Mouse (Mus musculus): ENCODE measurements around the gene Tldc1. TPM values are rescaled to one million over a fixed set of nuclear protein-coding genes. Genes with fewer than 3 reads are reported as not detected.

Gene Tldc1
- polyA plus RNA-seq, 1 experiment from 2014 or later: 14.9 TPM

DNA sequence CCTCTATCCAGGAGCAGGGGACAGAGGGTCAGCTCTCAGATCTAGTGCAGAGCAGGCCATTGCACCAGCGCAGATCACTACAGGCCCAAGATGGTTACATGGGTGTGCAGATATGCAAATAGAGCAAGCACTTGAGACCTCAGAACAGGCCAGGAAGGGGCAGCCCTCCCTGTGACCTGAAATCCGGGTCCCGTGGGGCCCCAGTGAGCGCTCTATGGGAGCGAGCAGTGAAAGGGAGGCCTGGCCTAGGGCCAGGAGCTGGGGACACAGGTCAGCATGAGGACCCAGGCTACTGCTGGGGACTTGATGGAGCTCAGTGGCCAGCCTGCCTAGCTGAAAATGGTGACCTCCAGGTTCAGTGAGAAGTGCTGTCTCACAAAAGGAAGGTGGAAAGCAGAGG is 21.7 kb downstream of the Tldc1 start:
- no peaks in the 10 kb centered on the region for H3K27me3 ChIP-seq
- no peak overlapping the region for H3K4me3 ChIP-seq
- peaks cover 7% of the 10 kb centered on the region for H3K36me3 ChIP-seq
- no peak overlapping the region for H3K4me2 ChIP-seq (replicated peaks)
- peaks cover 10% of the 10 kb centered on the region for H3K4me1 ChIP-seq
- WGBS: 55% methylated on average over 5 of the region's 5 CpGs
- no peak overlapping the region for H3K27ac ChIP-seq (replicated peaks)
- no peak for ATAC-seq (replicated peaks)
- no peak overlapping the region for H3K9ac ChIP-seq (replicated peaks)
- no peaks in the 10 kb centered on the region for H3K9me3 ChIP-seq

DNA sequence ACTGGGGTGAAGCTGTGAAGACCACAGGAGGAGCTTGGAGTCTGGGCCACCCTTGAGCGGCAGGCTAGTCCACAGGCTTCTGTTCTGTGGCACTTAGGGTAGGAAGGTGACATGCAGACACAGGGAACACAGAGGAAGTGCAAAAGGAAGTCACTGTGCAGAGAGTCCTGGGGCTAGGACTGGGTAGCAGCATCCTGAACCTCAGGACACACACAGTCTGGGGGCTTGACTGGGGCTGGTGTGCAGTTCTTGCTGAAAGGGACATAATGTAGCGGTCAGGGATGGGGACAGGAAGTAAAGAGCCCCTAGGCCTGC is 22.1 kb downstream of the Tldc1 start:
- Histone ChIP-seq H3K4me3 (no peak overlapping the region), H3K9me3 (no peaks in the 10 kb centered on the region), H3K36me3 (peaks cover 3% of the 10 kb centered on the region), H3K4me1 (peaks cover 10% of the 10 kb centered on the region), H3K9ac (replicated peaks) (no peak overlapping the region), H3K27ac (replicated peaks) (no peak overlapping the region), H3K4me2 (replicated peaks) (0 out of 2 replicates have a peak overlapping the region, but pooled peaks have one; percentile 33), H3K27me3 (no peaks in the 10 kb centered on the region)
- ATAC-seq (replicated peaks): no peak
- WGBS: 67% methylated on average over 2 of the region's 2 CpGs

DNA sequence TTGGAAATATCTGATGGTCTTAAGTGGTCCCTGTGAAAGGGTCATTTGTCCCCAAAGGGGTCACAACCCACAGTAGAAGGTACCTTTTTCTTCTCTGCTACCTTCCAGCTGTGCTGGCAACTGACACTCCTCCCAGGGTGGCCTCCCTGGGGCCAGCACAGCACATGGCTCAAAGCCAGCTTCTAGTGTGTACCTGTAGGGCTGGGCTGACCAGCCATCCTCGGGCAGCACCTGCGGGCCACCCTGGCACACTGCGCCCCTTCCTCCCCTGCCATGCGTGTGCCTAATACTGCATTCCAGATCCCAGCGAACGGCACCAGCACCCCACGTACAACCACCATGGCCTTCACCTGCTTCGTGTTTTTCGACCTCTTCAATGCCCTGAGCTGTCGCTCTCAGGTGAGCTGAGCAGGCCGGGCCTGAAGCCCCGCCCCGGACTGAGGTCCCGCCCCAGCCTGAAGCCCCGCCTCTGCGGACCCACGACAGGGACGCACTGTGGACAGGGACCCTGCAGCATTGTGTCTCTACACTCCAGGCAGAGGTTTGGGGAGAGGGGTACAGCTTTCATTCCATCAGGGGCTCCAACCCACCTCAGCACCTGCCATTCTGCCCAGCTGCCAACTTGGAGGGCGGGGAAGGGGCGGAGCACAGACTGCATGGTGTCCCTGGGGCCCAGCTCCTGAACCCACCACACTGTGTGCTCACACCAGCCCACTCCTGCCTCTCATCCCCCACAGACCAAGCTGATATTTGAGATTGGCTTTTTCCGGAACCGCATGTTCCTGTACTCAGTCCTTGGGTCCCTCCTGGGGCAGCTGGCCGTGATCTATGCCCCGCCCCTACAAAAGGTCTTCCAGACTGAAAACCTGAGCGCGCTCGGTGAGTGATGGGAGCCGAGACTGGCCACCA is 22.7 kb downstream of the Tldc1 start:
- WGBS: 13% methylated on average over 28 of the region's 28 CpGs
- peak overlapping the region; percentile 16; the same call in 1 of the 2 replicates for H3K4me3 ChIP-seq
- peak; percentile 53; the same call in 1 of the 2 replicates for ATAC-seq (replicated peaks)

DNA sequence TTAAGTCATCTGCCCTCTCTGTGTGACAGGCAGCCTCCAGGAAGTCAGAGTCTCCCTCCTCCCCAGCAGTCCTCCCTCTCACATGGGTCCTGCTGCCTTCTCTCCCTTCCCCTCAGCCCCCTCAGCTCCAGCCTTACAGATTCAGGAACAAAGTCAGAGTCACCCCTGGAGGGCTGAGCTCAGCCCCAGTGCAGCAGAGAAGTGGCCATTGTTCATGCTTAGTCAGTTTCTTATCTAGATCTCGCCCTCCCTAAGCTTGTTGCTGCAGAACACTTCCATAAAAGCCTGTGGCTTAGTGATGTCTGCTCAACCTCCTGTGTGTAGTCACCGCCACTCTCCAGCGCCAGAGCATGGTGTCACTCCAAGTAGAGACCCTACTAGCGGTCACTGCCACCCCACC is 33.6 kb downstream of the Tldc1 start:
- H3K27me3 ChIP-seq: no peaks in the 10 kb centered on the region
- H3K4me2 ChIP-seq (replicated peaks): no peak overlapping the region
- H3K27ac ChIP-seq (replicated peaks): no peak overlapping the region
- no peak overlapping the region for H3K9ac ChIP-seq (replicated peaks)
- no peaks in the 10 kb centered on the region for H3K4me1 ChIP-seq
- no peaks in the 10 kb centered on the region for H3K36me3 ChIP-seq
- ATAC-seq (replicated peaks): no peak
- WGBS: 85% methylated on average over 4 of the region's 4 CpGs
- no peaks in the 10 kb centered on the region for H3K9me3 ChIP-seq
- H3K4me3 ChIP-seq: no peak overlapping the region

More for the DNA sequence above, 22.7 kb downstream of the Tldc1 start:
- H3K4me1 ChIP-seq: peaks cover 10% of the 10 kb centered on the region
- no peaks in the 10 kb centered on the region for H3K9me3 ChIP-seq
- H3K27ac ChIP-seq (replicated peaks): no peak overlapping the region
- no peak overlapping the region for H3K9ac ChIP-seq (replicated peaks)
- no peaks in the 10 kb centered on the region; the same call in 1 of the 2 replicates for H3K36me3 ChIP-seq
- H3K4me2 ChIP-seq (replicated peaks): peak overlapping the region; percentile 33
- H3K27me3 ChIP-seq: no peaks in the 10 kb centered on the region

DNA sequence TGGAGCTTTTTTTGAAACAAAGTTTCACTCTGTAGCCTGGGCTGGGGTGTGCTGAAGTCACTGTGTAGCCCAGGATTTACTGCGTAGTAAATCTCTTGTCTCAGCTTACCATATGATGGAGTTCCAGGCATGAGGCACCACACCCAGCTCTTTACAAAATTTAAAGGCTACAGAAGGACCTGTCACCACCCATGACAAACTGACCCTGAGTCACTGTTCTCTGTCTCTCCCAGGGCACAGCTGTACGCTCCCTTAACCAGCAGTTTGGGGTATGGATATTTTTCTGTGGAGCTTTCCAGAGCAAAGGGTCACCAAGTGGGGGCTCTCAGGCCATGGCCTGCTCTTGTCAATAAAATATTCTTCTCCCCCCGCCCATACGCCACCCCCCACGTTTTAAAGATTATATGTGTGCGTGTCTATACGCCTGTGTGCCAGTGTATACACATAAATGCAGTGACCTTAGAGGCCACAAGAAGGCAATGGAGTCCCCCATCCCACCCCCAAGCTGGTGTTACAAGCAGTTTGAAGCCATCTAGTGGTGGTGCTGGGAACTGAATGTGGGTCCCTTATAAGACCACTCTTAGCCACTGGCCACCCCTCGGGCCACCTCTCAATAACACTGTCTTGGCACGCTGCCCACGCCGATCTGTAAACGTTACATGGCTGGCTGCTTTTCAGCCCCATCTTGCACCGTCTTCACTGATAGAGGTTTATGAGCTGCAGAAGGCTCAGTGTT is 34.8 kb downstream of the Tldc1 start:
- no peaks in the 10 kb centered on the region for H3K4me1 ChIP-seq
- H3K27me3 ChIP-seq: no peaks in the 10 kb centered on the region
- H3K9ac ChIP-seq (replicated peaks): no peak overlapping the region
- H3K4me3 ChIP-seq: no peak overlapping the region
- WGBS: 52% methylated on average over 13 of the region's 13 CpGs
- no peaks in the 10 kb centered on the region for H3K9me3 ChIP-seq
- no peak for ATAC-seq (replicated peaks)
- H3K4me2 ChIP-seq (replicated peaks): no peak overlapping the region
- no peak overlapping the region for H3K27ac ChIP-seq (replicated peaks)
- no peaks in the 10 kb centered on the region for H3K36me3 ChIP-seq

DNA sequence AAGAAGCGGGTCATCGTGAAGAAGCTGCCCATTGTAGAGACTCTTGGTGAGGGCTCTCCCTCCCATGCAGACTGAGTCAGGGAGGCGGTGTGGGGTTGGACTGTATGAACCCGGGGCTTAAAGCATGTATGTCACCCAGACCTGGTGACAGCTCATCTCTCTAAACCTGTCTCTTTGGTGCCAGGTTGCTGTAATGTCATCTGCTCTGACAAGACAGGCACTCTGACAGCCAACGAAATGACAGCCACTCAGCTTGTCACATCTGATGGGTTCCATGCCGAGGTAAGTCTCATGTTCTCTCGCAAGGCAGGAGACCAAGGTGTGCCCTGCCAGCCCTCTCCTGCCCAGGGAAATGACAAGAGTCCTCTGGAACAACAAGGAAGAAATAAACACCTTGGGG is 35.8 kb downstream of the Tldc1 start:
- Histone ChIP-seq H3K4me3 (no peak overlapping the region), H3K36me3 (no peaks in the 10 kb centered on the region), H3K27ac (replicated peaks) (no peak overlapping the region), H3K9me3 (no peaks in the 10 kb centered on the region), H3K9ac (replicated peaks) (no peak overlapping the region), H3K27me3 (no peaks in the 10 kb centered on the region), H3K4me2 (replicated peaks) (no peak overlapping the region), H3K4me1 (no peaks in the 10 kb centered on the region)
- no peak for ATAC-seq (replicated peaks)
- WGBS: 82% methylated on average over 7 of the region's 7 CpGs

DNA sequence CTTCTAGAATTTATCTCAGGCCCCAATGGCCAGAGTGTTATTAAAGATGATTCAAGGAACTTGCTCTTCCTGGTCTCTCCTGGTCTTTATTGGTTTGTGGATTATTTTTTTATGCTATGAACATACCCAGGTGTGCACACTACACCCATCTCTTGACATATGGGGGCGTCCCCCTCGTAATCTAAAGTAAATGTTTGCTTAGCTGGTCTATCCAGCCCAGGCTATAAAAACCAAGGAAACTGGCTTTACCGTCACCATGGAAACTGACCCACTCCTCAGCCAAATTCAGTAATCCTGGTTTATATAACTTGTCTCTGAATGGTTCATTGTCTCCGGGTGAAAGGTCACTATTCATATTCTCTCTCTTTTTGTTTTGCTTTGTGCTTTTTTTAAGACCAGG is 37.6 kb downstream of the Tldc1 start:
- 66% methylated on average over 4 of the region's 4 CpGs for WGBS
- no peaks in the 10 kb centered on the region for H3K9me3 ChIP-seq
- no peak overlapping the region for H3K27ac ChIP-seq (replicated peaks)
- H3K4me1 ChIP-seq: no peaks in the 10 kb centered on the region
- no peaks in the 10 kb centered on the region for H3K27me3 ChIP-seq
- H3K4me3 ChIP-seq: no peak overlapping the region
- H3K4me2 ChIP-seq (replicated peaks): no peak overlapping the region
- H3K9ac ChIP-seq (replicated peaks): no peak overlapping the region
- ATAC-seq (replicated peaks): no peak
- no peaks in the 10 kb centered on the region for H3K36me3 ChIP-seq

DNA sequence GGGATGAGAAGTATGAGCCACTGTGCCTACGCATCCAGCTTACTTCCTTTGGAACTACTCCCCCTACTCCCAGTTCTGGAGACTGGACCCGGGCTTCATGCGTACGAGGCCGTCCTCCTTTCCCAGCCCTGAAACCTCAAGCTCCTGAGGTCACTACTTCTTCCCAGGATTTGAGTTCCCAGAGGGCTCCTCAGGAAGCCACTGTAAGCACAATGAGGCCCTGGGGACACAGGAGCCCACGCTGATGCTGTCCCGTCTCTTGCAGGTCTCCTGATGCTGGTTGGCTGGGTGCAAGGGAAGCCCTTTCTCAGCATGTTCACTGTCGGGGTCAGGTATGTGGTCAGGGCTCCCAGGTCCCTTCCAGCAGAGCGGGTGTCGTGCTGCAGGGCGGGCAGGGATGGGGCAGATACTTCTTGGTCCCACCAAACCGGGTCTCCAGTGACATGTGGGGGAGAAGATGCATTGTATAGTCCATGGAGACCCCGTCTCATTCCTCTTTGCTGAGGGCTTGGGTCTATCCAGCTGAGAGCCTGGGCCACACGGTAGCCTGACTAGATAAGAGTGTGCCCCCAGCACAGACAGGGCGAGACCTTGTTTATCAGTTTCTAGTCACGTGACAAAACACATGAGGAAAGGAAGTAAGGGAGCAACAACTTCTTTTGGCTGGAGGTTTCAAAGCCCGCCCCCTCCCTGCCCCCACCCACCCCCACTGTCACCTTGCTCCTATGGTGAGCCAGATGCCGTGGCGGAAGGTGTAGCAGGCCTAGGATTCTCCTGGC is 39.9 kb downstream of the Tldc1 start:
- Histone ChIP-seq H3K27me3 (no peaks in the 10 kb centered on the region), H3K27ac (replicated peaks) (no peak overlapping the region), H3K4me3 (no peak overlapping the region), H3K36me3 (no peaks in the 10 kb centered on the region), H3K9me3 (no peaks in the 10 kb centered on the region), H3K9ac (replicated peaks) (no peak overlapping the region), H3K4me2 (replicated peaks) (no peak overlapping the region), H3K4me1 (no peaks in the 10 kb centered on the region)
- WGBS: 88% methylated on average over 19 of the region's 19 CpGs
- no peak for ATAC-seq (replicated peaks)

DNA sequence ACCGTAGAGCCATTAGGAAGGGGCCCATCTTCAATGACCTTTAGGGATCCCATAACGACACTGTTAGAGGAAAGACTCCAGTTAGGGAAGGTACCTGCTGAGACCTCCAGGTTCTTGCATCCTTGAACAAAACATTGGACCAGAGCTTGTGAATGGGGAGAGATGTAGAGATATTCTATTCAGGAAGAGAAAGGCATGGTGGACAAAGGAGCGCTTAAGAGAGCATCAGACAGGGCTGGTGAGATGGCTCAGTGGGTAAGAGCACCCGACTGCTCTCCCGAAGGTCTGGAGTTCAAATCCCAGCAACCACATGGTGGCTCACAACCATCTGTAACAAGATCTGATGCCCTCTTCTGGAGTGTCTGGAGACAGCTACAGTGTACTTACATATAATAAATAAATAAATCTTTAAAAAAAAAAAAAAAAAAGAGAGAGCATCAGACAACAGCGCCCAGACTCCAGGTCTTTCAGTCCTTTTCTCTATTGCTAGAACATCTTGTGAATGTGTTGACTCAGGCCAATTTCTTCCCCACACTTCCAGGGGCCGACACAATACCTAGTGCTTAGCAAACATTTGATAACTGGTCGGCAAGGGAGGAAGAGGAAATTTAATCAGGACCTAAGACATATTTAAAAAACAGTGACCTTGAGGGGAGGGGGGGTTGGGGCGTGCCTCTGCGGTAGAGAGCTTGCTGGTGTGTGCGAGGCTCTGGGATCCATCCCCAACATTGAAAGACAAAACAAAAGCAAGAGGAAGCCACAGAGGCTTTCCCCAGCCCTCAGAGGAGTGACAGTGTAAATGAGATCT is 40.9 kb downstream of the Tldc1 start:
- Histone ChIP-seq H3K27ac (replicated peaks) (no peak overlapping the region), H3K27me3 (no peaks in the 10 kb centered on the region), H3K4me1 (no peaks in the 10 kb centered on the region), H3K9me3 (no peaks in the 10 kb centered on the region), H3K4me3 (no peak overlapping the region), H3K9ac (replicated peaks) (no peak overlapping the region), H3K4me2 (replicated peaks) (no peak overlapping the region), H3K36me3 (no peaks in the 10 kb centered on the region)
- no peak for ATAC-seq (replicated peaks)
- 82% methylated on average over 11 of the region's 11 CpGs for WGBS

DNA sequence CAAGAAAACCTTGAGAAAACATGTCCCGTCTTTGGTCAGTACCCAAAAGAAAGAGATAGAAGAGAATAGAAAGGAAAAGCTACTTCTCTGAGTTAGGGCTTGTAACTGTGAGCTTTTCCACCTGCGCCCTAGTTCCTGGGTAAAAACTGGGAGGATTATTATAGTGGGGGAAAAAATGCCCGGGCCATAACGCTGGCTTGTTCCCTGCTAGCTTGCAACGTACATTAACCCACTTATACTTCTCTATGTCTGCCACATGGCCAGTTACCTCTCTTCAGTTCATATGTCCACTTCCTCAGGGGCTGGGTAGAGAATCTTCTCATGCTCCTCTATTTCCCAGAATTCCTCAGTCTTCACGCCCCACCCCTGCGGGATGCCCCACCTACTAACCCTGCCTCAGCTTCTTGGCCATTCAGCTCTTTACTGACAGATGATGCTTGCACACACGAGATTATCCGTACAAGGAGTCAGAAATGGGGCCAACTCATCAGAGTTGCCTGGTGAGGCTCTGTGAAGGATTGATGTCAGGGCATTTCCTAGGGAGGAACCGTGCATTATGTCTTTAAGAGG is 41.8 kb downstream of the Tldc1 start:
- no peak overlapping the region for H3K4me2 ChIP-seq (replicated peaks)
- no peaks in the 10 kb centered on the region for H3K36me3 ChIP-seq
- H3K9ac ChIP-seq (replicated peaks): no peak overlapping the region
- 88% methylated on average over 10 of the region's 10 CpGs for WGBS
- no peaks in the 10 kb centered on the region for H3K9me3 ChIP-seq
- ATAC-seq (replicated peaks): no peak
- no peak overlapping the region for H3K27ac ChIP-seq (replicated peaks)
- no peaks in the 10 kb centered on the region for H3K27me3 ChIP-seq
- H3K4me1 ChIP-seq: no peaks in the 10 kb centered on the region
- H3K4me3 ChIP-seq: no peak overlapping the region

DNA sequence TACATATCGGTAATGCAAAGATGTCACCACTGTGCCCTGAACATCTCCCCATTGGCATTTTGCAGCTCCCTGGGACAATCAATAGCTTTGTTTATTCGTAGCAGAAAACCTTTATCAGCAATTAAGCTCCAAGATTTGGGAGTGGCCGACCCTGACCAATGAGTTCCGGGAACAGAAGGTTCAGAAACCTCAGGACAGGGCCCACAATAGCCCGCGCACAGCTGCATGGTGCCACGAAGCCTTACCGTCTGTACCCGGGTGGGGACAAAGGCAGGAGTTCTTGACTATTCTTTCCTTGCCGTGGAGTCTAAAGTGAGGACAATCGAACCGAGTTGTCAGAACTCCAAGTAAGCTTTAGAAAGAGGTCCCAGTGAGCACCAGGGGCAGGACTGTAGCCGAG is 46.1 kb downstream of the Tldc1 start:
- Histone ChIP-seq H3K4me1 (no peaks in the 10 kb centered on the region), H3K36me3 (no peaks in the 10 kb centered on the region), H3K27ac (replicated peaks) (no peak overlapping the region), H3K27me3 (no peaks in the 10 kb centered on the region), H3K9ac (replicated peaks) (no peak overlapping the region), H3K4me3 (no peak overlapping the region), H3K4me2 (replicated peaks) (no peak overlapping the region), H3K9me3 (no peaks in the 10 kb centered on the region)
- 66% methylated on average over 13 of the region's 13 CpGs for WGBS
- ATAC-seq (replicated peaks): no peak
